Mouse (Mus musculus): Measurements from ENCODE around the gene Evpl.
"Not testable (repeated sequence)": the region's sequence is repeated elsewhere in the genome, so short reads cannot be mapped to it uniquely, and the experiment has no call there.

Gene Evpl

GRCm38 (mm10) chr11:116237742-116238395 is at the start of gene Evpl:
TSS of gene Evpl (minus strand) at chr11:116238077.
- DNase-seq: no peak

GRCm38 (mm10) chr11:116287351-116287750 is 49.5 kb upstream of the Evpl start:
- DNase-seq: no peak

DNA sequence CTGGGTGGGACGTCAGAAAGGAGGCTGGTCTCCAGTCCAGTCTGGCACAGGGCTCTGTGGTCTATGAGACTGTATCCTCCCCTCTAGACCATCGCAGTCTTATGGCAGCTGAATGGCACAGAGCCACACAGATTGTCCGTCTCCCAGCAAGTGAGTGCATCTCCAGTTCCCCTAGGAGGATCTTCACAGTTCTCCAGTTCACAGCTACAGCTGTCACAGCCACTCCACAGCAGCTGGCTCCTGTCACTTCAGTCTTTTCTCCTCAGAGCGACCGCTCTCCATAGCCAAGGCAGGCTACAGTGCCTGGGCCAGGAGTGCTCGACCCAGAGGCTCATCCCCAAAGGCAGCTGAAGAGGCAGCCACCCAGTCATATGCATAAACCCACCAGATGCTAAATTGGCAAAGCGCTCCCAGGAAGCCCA is 47.9 kb upstream of the Evpl start:
- no peak for DNase-seq

DNA sequence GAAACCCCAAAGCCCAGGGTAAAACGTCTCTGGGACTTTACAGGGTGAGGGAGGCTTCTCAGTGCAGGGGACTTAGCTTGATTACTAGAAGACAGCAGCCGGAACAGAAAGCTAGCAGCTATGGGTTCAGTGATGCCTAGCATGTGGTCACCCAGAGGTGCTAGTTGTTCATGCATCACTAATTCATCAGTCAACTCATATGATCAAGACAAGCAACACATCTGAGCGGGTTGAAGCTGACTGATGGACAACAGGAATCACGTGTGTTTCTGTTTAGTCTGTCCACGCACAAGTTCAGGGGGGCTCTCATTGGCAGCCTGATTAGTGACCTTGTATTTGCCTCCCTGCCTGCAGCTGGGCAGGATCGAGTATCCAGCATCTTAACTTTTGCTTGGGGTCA is 46.1 kb upstream of the Evpl start:
- DNase-seq: no peak

DNA sequence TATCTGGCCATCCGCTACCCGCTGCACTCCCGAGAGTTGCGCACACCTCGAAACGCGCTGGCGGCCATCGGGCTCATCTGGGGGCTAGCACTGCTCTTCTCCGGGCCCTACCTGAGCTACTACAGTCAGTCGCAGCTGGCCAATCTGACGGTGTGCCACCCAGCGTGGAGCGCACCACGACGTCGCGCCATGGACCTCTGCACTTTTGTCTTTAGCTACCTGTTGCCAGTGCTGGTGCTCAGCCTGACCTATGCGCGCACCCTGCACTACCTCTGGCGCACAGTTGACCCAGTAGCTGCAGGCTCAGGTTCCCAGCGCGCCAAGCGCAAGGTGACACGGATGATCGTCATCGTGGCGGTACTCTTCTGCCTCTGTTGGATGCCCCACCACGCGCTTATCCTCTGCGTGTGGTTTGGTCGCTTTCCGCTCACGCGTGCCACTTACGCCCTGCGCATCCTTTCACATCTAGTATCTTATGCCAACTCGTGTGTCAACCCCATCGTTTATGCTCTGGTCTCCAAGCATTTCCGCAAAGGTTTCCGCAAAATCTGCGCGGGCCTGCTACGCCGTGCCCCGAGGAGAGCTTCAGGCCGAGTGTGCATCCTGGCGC is 45.1 kb upstream of the Evpl start:
- DNase-seq: no peak

GRCm38 (mm10) chr11:116282089-116282488 is 44.2 kb upstream of the Evpl start:
- no peak for DNase-seq

GRCm38 (mm10) chr11:116281671-116282070 is 43.8 kb upstream of the Evpl start:
- no peak for DNase-seq

DNA sequence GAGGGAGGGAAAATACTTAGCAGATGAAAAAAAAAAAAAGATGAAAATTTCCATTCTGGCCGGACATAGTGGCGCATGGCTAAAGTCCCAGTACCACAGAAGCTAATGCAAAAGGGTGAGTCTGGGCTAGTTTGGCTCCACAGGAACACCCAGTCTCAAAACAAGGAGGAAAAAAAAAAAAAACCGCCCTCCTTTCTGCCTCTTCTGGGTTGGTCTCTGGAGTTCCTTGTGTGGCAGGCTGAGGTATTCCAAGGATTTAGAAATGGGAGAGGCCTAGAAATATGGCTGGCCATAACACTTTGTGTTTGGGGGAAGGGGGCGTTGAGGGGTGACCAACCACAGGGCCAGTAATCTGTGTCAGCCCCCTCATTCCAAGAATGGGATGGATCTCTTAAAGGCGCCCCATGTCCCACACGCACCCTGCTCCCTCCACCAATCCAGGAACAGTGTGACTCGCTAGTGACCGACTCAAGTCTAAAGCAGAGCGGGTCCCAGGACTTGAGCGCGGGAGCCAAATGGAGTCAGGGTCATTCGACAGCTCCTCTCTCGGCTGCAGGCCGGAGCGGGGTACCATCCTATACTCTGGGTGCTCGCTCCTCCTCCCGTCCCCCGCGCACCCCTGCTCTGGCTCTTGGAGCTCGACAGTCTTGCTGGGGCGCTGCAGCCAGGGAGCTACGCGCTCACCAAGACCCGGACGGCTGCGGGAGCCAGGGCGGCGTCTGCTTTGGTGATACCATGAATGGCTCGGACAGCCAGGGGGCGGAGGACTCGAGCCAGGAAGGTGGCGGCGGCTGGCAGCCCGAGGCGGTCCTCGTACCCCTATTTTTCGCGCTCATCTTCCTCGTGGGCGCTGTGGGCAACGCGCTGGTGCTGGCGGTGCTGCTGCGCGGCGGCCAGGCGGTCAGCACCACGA is 43.1 kb upstream of the Evpl start, which contains the start of gene Galr2:
Gene Galr2, plus strand, starts transcription at position 189 of the 913 bp plus-strand sequence.
- DNase-seq: no peak

GRCm38 (mm10) chr11:116277184-116277583 is 39.3 kb upstream of the Evpl start:
- not testable (repeated sequence) for DNase-seq

DNA sequence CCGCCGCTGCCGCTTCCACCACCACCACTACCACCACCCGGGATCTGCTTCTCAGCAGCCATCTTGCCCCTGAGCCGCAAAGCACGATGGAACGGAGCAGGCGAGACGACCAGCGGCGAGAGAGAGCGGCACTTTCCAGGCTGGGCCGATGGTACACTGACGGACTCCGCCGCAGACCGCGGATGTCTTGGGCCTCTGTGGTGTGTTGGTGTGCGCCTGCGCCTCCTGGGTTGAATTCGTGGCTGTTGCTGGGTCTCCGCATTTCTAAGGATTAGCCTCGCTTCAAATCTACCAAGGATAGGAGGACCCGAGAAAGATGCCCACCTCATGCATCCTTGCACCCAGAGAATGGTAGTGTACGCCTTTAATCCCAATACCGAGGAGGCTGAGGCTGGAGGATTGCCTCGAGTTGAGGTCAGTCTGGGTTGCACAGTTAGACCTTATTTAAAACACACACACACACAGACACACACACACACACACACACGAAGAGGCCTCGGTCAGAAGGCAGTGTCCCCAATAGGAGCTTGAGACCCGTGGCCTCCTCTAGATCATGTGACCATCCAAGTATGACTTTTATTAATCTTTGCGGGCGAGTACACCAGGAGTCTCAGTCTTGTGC is 36.3 kb upstream of the Evpl start, which contains the start of gene Srp68:
Gene Srp68, minus strand, starts transcription at position 173 of the 622 bp plus-strand sequence.
- DNase-seq: peak; percentile 91

DNA sequence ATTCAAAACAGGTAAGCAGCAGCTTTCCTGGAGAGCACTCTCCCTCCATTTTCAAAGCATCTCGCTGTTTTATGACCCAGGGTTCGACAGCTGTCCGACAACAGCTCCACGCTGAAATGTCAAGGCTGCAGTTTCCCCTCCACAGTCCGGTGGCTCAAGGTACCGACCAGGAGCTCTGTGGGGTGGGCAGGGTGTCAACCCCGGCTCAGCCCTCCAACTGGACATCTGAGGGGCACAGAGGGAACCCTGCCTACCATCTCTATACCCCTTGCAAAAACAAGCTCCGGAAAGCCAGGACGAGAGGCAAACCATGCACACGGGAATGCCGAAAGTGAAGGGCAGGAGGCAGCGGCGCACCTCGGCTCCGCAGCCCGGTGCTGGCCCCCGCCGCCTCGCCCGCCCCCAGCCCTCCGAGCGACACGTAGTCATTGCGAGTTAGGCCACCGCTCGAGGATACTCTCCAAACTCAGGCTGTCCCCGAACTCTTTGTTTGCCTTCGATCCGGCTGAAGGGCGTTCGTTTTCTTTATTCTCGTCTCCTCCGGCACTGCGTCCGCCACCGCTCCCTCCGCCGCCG is 35.7 kb upstream of the Evpl start:
- DNase-seq: no peak

GRCm38 (mm10) chr11:116272589-116273468 is 35.0 kb upstream of the Evpl start:
- no peak for DNase-seq

- no peak for DNase-seq
These were observed 31.7 kb upstream of the Evpl start for GRCm38 (mm10) chr11:116269560-116269959.

DNA sequence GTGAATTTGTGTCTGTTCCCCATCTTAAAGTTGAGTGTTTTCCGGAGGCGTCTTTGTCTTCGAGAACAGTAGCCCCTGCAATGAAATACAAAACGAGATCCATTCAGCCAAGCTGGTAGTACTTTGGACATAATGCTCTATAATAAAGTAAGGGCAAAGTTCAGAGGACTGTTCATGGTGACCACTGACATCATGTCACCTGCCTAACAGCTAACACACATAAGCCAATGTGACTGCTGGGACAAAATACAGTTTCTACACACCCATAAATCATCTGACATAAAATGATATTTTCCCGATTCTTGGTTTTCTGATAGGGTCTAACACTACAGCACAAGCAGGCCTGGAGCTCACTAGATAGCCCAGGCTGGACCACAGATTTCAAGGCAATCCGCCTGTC is 30.4 kb upstream of the Evpl start:
- DNase-seq: no peak

DNA sequence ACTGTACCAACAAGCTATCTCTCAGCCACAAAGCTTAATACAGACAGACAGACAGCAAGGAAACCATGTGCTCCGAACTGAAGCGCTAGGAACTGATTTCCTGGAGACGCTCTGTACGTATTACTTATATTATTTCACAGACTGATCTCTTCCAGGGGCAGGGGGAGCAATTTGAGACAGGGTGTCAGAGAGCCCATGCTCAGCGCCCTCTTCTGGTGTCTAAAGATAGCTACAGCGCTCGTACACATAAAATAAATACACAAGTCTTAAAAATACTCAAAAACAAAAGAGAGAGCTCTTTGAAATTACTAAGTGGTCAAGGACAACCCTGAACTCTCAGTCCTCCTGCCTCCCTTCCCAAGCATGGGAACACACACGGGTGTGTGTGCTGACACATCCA is 29.8 kb upstream of the Evpl start:
- DNase-seq: no peak

DNA sequence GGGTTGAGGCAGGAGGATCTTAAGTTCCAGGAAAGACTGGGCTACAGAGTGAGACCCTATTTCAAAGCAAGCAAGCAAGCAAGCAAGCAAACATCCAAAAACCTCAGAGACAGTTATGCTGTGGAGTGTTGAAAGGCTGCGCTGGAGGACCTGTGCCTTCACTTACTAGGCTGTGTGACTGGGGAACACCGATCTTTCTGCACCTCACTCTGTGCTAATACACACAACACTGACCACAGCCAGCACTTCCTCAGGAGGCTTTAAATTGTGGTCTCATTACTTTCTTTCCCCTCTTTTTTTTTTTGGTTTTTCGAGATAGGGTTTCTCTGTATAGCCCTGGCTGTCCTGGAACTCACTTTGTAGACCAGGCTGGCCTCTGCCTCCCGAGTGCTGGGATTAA is 28.0 kb upstream of the Evpl start:
- no peak for DNase-seq

DNA sequence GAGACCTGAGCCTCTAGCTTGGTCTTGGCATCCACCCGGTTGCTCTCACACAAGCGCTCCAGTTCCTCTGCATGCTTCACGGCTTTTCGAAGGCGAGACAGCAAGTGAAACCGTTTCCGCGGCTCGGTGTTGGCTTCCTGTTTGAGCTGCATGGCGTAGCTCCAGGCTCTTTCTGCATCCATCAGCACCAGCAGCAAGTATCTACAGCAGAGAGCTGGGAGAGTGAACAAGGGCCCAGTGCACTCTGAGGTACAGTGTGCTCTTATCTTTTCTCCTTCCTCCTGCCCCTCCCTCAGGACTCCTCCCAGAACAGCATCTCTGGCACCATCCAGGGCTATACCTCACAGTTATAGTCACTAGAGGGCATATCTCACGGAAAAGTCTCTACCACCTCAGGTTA is 27.5 kb upstream of the Evpl start:
- peak; percentile 37 for DNase-seq

DNA sequence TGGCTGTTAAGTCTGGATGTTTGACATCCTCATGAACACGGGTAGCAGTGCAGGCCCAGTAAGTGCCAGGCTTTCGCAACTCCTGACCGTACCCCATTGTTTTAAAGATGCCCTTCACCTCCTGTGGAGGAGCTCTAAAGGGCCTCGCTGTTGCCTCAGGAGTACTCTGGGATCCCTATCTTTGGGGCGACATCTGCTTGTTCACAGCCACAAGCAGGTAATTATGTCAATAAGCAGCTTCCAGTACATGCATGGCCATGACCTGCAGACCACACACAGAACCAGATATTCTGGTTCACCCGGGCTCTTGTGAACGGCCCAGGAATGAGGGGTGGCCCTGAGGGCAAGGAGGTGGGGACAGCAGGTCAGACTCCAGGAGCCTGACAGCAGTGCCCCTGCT is 22.4 kb upstream of the Evpl start:
- no peak for DNase-seq

- no peak for DNase-seq
These were observed 21.6 kb upstream of the Evpl start for GRCm38 (mm10) chr11:116259461-116259860.

GRCm38 (mm10) chr11:116255982-116256675 is 18.3 kb upstream of the Evpl start:
- DNase-seq: no peak

Measured in right cerebral cortex, postnatal 14 days (tissue).